Mouse (Mus musculus): Measurements from ENCODE around the gene Dlx6.

Gene Dlx6

GRCm38 (mm10) chr6:6859950-6860410, 3.2 kb upstream of the Dlx6 start:
- no peak for DNase-seq (ENCODE audit: low spot score in 2 of 2)

- DNase-seq (ENCODE audit: low spot score in 2 of 2): no peak
Observed at GRCm38 (mm10) chr6:6860411-6861085, 2.6 kb upstream of the Dlx6 start.

GRCm38 (mm10) chr6:6861086-6861797, 1.9 kb upstream of the Dlx6 start:
- no peak for DNase-seq (ENCODE audit: low spot score in 2 of 2)

DNA sequence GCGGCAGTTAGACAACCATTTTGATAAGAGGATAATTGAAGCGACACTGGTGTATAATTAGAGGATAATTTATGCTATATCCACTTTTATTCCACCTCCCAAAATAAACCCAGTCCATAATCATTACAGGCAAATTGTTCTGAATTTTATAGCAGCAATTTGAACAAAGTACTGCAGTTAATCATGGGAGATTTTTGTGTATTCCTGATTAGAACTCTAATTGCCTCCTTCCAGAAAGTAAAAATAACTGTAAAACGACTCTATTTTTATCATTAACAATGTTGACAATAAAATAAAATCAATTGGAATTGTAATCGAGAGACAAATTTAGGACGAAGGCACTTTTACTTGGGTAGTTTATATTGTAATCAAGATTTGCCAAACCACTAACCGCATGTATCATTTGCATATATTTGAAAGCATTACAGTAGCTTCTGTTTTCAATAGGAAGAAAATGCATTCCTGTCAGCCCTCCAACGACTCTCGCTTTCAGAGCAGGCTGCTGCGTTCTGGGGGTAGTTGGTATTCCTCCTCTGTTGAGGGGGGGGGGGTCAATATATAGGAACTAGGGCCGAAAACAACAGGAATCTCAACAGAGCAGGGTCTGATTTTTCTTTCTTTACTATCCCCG, 1.2 kb upstream of the Dlx6 start:
- DNase-seq (ENCODE audit: low spot score in 2 of 2): no peak

DNA sequence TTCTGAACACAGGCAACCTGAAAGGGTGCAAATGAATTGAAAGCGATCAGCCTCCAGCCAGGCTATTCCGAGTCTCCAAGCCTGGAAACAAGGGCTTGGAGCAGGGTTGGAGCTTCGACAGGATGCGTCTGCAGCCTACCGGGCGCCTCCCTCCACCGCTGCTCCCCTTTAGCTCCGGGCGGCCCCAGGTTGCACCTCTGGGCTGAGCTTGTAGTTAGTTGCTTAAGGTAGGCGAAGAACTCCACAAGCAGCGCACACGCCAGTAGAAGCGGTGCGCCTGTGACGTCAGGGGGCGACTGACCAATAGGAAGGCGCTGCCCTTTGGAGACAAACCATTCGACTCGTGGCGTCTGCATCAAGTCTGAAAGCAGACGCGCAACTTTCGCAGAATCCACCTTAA, 523 bp upstream of the Dlx6 start:
- DNase-seq (ENCODE audit: low spot score in 2 of 2): peak in 1 of 2 experiments; percentile 50

DNA sequence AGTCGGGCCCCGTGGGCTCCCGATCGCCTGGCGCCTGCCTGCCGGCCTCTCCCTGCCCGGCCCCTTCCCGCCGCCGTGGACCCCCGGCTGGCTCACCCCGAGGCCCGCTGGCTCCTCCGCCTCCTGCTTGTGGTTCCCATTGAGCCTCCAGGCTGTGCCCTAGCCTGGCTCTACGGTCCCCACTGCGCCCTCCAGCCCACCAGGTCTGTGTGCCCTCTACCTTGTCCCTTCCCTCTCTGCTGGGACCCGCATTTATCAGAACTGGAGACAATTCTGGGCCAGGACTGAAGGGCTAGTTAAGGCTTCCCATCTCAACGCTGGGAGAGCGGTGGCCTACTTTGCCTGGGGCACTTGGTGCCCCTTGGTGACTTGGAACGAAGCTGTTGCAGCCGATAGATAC, 821 bp downstream of the Dlx6 start:
- no peak for DNase-seq (ENCODE audit: low spot score in 2 of 2)

DNA sequence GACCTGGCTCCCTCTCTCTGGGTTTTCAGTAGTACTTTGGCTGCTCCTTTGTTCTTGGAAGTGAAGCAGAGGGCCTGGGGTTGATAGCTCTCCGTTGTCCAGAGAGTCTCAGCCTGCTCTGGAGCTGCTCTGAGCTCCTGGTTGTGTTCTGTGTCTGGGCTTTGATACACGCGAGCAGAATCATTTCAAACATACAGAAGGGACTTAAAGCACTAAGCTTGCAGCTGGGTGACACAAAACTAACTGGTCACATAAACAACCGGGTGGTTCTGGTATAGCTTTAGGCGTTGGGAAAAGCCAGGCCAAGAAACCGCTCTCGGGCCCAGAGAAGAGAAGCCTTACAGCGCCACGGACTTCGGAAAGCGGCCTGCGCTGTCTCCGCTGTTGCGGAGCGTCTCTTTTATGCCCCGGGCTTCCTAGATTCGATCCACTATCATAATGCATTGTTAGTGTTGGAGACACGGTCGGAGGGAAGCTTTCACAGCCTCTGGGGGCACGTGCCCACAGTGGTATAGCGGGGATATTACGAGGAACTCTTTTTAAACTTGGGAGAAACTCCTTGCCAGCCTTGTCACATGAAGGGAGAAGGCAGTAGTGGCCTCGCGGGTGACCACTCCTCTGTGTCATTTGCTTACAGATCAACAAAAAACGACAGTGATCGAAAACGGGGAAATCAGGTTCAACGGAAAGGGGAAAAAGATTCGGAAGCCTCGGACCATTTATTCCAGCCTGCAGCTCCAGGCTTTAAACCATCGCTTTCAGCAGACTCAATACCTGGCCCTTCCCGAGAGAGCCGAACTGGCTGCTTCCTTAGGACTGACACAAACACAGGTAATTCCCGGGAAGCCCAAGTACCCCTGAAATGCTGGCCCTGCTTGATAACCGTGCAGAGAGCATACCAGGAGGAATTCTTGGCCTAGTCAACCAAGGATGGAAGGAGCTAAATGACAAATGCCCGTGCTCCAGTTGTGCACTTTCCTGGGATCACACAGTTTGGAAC, 1.6 kb downstream of the Dlx6 start:
- DNase-seq (ENCODE audit: low spot score in 2 of 2): no peak

DNA sequence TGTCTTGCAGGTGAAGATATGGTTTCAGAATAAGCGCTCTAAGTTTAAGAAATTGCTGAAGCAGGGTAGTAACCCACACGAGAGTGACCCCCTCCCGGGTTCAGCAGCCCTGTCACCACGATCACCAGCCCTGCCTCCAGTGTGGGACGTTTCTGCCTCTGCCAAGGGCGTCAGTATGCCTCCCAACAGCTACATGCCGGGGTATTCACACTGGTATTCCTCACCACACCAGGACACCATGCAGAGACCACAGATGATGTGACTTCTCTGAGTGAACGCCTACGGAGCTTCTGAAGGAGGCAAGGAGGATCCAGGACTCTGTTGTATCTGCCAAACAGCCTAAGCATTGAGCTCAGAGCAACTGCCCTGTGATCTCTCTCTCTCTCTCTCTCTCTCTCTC, 3.9 kb downstream of the Dlx6 start:
- DNase-seq (ENCODE audit: low spot score in 2 of 2): no peak

DNA sequence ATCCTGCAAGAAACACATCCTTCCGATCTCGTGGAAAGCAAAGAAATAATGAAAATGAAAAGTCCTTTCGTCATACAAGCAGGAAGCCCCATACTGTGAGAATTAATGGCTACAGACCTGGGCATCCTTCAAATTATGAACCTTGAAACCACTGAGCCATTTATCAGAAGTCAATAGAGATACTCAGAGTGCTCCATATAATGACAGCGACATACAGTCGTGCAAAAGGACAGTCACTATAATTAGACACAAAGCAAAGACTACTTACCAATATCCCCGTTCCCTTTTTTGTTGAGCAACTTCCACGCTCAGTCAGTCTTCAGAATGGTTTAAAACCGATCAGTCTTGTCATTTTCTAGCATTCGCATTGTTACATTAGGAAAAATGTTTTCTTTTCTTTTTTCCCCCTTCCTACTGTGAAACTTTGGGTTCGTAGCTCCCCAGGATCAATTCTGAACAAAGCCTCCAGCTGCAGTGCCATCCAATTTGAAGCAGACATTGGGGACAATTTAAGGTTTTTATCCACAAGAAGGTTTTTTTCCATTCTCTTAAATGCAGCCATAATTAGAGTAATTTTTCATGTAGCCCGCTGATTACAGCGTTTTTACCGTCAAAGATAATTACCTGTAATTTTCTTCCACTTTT, 6.0 kb downstream of the Dlx6 start:
- no peak for DNase-seq (ENCODE audit: low spot score in 2 of 2)

GRCm38 (mm10) chr6:6869961-6870800, 7.0 kb downstream of the Dlx6 start:
- DNase-seq (ENCODE audit: low spot score in 2 of 2): no peak

DNA sequence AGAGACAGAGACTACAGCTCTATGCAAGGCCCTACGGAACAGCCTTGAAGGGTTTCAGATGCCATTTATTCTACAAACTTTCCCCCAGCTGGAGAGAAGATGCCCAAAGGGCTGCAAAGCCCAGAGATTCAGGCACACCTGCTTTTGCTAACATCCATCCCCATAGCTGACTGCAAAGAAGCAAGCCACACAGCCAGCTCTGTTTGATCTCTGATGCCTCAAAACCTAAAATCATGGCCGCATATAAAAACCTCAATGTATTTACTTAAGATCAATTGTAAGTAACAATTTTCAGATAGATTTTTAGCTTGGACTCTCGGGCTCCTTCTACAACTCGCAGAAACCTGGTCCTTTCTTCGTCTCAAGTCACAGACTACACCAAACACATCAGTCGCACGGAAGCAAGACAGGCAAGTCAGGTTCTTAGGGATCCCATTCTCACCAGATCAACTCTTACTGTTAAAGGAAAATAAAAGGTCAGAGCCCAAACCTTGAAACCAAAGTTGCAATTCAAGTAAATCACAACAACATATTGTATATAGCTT, 7.8 kb downstream of the Dlx6 start:
- no peak for DNase-seq (ENCODE audit: low spot score in 2 of 2)

- no peak for DNase-seq (ENCODE audit: low spot score in 2 of 2)
Observed at GRCm38 (mm10) chr6:6871692-6872091, 8.6 kb downstream of the Dlx6 start.

DNA sequence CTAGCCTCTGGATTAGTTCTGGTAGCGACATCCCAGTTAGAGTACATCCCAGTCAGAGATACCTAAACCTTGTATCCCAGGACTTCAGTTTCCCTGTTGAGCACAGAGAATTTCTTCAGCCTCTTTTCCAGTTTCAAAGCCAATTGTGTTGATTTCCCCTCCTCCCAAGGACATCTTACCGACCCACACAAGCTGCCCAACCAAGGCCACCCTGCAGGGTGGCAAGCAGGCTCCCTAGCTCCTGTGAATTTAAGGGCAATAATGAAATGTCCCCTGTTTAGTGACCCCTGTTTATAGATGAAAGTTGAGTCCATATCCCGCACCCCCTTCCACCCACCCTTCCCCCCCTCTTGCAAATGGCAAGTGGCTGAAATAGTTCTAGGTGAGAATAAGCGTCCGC, 9.7 kb downstream of the Dlx6 start:
- no peak for DNase-seq (ENCODE audit: low spot score in 2 of 2)

DNA sequence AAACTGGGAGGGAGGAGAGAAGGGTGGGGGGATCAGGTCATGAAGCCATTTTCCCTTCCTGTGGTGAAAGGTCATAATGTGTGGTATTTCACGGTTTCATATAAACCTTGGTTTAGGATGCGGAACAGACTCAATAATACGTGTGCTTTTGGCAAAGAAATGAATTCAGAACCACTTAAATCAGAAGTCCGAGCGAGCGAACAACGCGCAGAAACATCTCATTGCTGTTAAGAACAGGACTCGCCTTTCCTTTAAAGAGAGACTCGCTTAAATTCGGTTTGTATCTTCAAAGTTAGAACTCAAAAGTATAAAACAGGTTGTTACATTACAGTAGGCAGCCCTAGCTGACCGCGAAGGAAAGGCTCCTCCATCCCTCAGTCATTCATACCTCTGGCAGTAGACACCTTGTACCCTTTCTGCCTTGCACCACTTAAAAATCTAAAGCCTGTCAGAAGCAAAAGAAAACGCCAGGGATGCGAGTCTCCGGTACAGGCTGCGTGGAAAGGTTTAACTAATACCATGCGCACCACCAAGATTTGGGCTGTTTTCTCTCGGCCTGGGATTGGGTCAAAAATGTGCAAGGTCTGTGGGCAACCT, 10.4 kb downstream of the Dlx6 start:
- no peak for DNase-seq (ENCODE audit: low spot score in 2 of 2)

DNA sequence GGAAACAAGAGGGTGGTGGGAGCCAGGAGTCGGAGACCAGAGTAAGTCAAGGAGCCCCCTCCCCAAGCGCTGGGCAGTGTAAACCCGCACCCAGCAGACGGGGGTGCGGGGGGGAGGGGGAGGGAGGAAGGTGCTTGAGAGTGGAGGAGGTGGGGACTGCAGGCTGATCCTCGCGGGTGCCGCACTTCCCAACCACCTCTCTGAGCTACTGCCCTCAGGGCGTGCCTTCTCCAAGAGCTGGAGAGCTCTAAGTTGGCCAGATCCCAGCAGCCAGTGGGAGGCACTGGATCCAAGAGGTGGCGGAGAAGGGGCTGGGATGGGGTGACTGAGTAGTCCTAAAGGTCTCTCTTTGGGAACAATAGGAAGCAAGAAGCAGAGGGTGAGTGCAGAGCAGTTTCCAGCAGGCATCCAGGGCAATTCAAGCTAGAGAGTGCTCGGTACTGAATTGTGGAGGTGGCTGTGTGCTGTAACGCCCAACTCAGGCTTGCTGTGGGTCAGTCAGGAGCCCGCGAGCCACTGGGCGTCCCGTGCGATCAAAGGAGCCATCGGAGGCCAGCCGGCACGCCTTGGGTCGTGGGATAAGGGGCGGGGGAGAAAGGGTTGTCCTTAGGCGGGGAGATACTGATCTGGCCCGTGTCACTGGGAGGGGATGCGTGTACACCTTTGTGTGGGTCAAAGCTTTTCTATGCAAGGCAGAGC, 11.1 kb downstream of the Dlx6 start:
- no peak for DNase-seq (ENCODE audit: low spot score in 2 of 2)

DNA sequence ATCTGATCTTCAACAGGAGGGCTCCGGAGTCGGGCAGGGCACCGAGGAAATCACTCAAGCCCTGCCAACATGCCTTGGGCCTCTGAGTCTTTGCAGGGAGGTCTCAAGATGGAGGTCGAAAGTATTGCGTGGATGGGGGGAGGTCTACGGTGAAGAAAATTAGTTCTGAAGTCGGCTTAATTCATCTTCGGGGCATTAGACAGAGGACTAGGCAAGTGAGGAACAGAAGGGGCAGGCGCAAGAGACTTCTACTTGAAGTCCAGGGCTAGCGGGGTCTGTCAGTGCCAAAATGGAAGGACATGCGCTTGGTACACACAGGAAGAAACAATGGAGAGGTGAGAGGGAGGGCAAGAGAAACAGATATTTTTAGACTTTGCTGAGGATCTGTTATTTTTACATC, 12.0 kb downstream of the Dlx6 start:
- DNase-seq (ENCODE audit: low spot score in 2 of 2): no peak

- no peak for DNase-seq (ENCODE audit: low spot score in 2 of 2)
Observed at GRCm38 (mm10) chr6:6875676-6876075, 12.5 kb downstream of the Dlx6 start.

- DNase-seq (ENCODE audit: low spot score in 2 of 2): no peak
Observed at GRCm38 (mm10) chr6:6876231-6876630, 13.1 kb downstream of the Dlx6 start.

GRCm38 (mm10) chr6:6876731-6877130, 13.6 kb downstream of the Dlx6 start:
- no peak for DNase-seq (ENCODE audit: low spot score in 2 of 2)

All from right cerebral cortex, postnatal 36 days (tissue).